ENCODE assay signal across 8 mouse cellular contexts in the genomic region with DNA sequence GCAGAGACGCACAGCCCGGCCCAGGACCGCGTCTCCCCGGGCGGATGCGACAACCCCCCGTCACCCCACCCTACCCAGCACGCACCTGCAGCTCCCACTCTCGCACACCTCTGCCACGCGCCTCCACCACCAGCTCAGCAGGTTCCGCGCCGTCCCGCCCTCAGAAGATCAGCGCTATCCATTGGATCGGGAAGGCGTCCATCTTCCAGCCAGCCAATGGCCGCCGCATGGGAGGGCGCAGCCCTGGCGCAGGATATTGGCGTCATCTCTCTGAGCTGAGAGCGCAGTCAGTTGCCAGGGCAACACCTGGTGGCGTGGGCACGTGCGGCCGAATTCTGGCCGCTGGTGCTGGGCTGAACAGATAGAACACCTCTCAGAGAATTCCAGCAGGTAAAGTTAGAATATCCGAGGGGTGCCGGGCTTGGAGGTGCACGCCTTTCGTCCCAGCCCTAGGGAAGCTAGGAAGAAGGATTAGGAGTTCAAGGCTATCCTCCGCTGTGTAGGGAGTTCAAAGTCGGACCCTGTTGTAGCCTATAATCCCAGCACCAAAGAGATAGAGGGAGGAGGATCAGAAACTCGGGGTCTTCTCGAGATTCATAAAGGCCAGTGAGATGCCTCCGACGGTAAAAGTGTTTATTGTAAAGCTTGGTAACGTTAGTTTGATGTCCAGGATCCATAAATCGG. TPM values are rescaled to one million over a fixed set of nuclear protein-coding genes. Genes with fewer than 3 reads are reported as not detected.
DNase-seq lines count a peak whose midpoint lies in the region; ATAC-seq and TF ChIP-seq lines count a peak whose summit lies in the region.

Gene 3110082I17Rik, minus strand, starts transcription at position 144 of the 684 bp plus-strand sequence.

- no peaks in the 10 kb centered on the region for H3K9me3 ChIP-seq in erythroblast, embryonic 14.5 days (ENCODE audit: control insufficient read depth, low read length)
- no peaks in the 10 kb centered on the region for H3K9me3 ChIP-seq in heart, embryonic 11.5 days (replicated peaks; ENCODE audit: control insufficient read depth, low read length)
- no peaks in the 10 kb centered on the region for H3K9me3 ChIP-seq in kidney, embryonic 16.5 days (ENCODE audit: low read length)

- peaks cover 21% of the 10 kb centered on the region for H3K4me1 ChIP-seq in erythroblast, embryonic 14.5 days (ENCODE audit: control insufficient read depth)
- H3K4me1 ChIP-seq in heart, embryonic 11.5 days (ENCODE audit: control insufficient read depth, insufficient read depth, low read length), result 0 out of 2 replicates have a peak, but pooled peaks cover 2% of the 10 kb centered on the region
- H3K4me1 ChIP-seq in kidney, embryonic 16.5 days (ENCODE audit: insufficient read depth, low read length), result peaks cover 9% of the 10 kb centered on the region
- no peaks in the 10 kb centered on the region; the same call in none of the 2 replicates for H3K4me1 ChIP-seq in liver, adult 2 months (ENCODE audit: control insufficient read depth, insufficient read depth, low read length)

- peak; percentile 95 for ATAC-seq in heart, embryonic 11.5 days (replicated peaks; ENCODE audit: insufficient number of reproducible peaks, low FRiP score, low TSS enrichment)
- peak; percentile 99 for ATAC-seq in kidney, embryonic 16.5 days (ENCODE audit: low FRiP score, low TSS enrichment)

- peak within 1 kb of the TSS; percentile 69 for H3K4me2 ChIP-seq in heart, embryonic 11.5 days
- peak within 1 kb of the TSS; percentile 90 for H3K4me2 ChIP-seq in kidney, embryonic 16.5 days (replicated peaks; ENCODE audit: low read depth, low read length)
- peak within 1 kb of the TSS; percentile 98 for H3K4me2 ChIP-seq in myocyte (ENCODE audit: low read depth)

- H3K4me3 ChIP-seq in C2C12 (ENCODE audit: insufficient read depth, poor library complexity, severe bottlenecking) (peak within 1 kb of the TSS; percentile 50), myocyte (peak within 1 kb of the TSS; percentile 58)
- peak within 1 kb of the TSS; percentile 71 for H3K4me3 ChIP-seq in erythroblast, embryonic 14.5 days (replicated peaks)
- peak within 1 kb of the TSS; percentile 66 for H3K4me3 ChIP-seq in heart, embryonic 11.5 days (ENCODE audit: low read depth, low read length)
- peak within 1 kb of the TSS; percentile 75 for H3K4me3 ChIP-seq in kidney, embryonic 16.5 days (ENCODE audit: low read length)
- H3K4me3 ChIP-seq in liver, adult 2 months (ENCODE audit: insufficient read depth, low read depth, low read length), result peak within 1 kb of the TSS; percentile 65

- H3K27me3 ChIP-seq in C2C12 (ENCODE audit: control insufficient read depth, insufficient read depth, insufficient read length), result no peaks in the 10 kb centered on the region
- H3K27me3 ChIP-seq in erythroblast, embryonic 14.5 days (ENCODE audit: control insufficient read depth), result no peaks in the 10 kb centered on the region
- H3K27me3 ChIP-seq in heart, embryonic 11.5 days (ENCODE audit: control insufficient read depth, insufficient read depth, low read length), result no peaks in the 10 kb centered on the region
- no peaks in the 10 kb centered on the region for H3K27me3 ChIP-seq in kidney, embryonic 16.5 days (ENCODE audit: insufficient read depth, low read length)
- no peaks in the 10 kb centered on the region for H3K27me3 ChIP-seq in liver, adult 2 months (ENCODE audit: control insufficient read depth, insufficient read depth, low read length)
- no peaks in the 10 kb centered on the region for H3K27me3 ChIP-seq in myocyte (ENCODE audit: control insufficient read depth, insufficient read depth, insufficient read length)
- H3K27me3 ChIP-seq in splenic B cell, adult 2 months (ENCODE audit: control insufficient read depth, insufficient read depth, low read length, poor library complexity, severe bottlenecking), result no peaks in the 10 kb centered on the region

- WGBS in heart, embryonic 11.5 days (ENCODE audit: insufficient replicate concordance), result 4% methylated on average over 42 of the region's 42 CpGs
- WGBS in kidney, embryonic 16.5 days, result 4% methylated on average over 42 of the region's 42 CpGs
- WGBS in liver, adult 2 months, result 5% methylated on average over 42 of the region's 42 CpGs

- H3K79me3 ChIP-seq in C2C12 (ENCODE audit: low read depth), result peaks cover 2% of the 10 kb centered on the region

- H3K36me3 ChIP-seq in C2C12 (ENCODE audit: control insufficient read depth, insufficient read depth) (no peaks in the 10 kb centered on the region), myocyte (ENCODE audit: control insufficient read depth, insufficient read depth) (no peaks in the 10 kb centered on the region)
- no peaks in the 10 kb centered on the region for H3K36me3 ChIP-seq in erythroblast, embryonic 14.5 days (ENCODE audit: control insufficient read depth)
- H3K36me3 ChIP-seq in heart, embryonic 11.5 days (ENCODE audit: control insufficient read depth, insufficient read depth, low read length), result no peaks in the 10 kb centered on the region
- no peaks in the 10 kb centered on the region for H3K36me3 ChIP-seq in kidney, embryonic 16.5 days (ENCODE audit: insufficient read depth, low read length)
- H3K36me3 ChIP-seq in liver, adult 2 months (ENCODE audit: control insufficient read depth, insufficient read depth, low read length), result no peaks in the 10 kb centered on the region
- H3K36me3 ChIP-seq in splenic B cell, adult 2 months (ENCODE audit: control insufficient read depth, insufficient read depth, low read length, poor library complexity, severe bottlenecking), result no peaks in the 10 kb centered on the region

- no peak within 1 kb of the TSS for H3K27ac ChIP-seq in heart, embryonic 11.5 days (ENCODE audit: low read depth, low read length)
- H3K27ac ChIP-seq in kidney, embryonic 16.5 days (ENCODE audit: low read length), result no peak within 1 kb of the TSS
- no peak within 1 kb of the TSS for H3K27ac ChIP-seq in liver, adult 2 months (replicated peaks; ENCODE audit: insufficient read depth, low read depth, low read length)

- peak within 1 kb of the TSS; percentile 65 for H3K9ac ChIP-seq in heart, embryonic 11.5 days (ENCODE audit: low read depth, low read length)
- peak within 1 kb of the TSS; percentile 74 for H3K9ac ChIP-seq in kidney, embryonic 16.5 days (replicated peaks; ENCODE audit: low read length)
- H3K9ac ChIP-seq in liver, adult 2 months (ENCODE audit: low read depth, low read length), result peak within 1 kb of the TSS; percentile 52

- peaks cover 13% of the 10 kb centered on the region for H3K79me2 ChIP-seq in C2C12 (ENCODE audit: control insufficient read depth, insufficient read depth)
- H3K79me2 ChIP-seq in liver, adult 2 months (ENCODE audit: control insufficient read depth, insufficient read depth, low read length), result no peaks in the 10 kb centered on the region
- H3K79me2 ChIP-seq in myocyte (ENCODE audit: control insufficient read depth, insufficient read depth), result no peaks in the 10 kb centered on the region

- H3ac ChIP-seq in C2C12 (ENCODE audit: control insufficient read depth, insufficient read length, low read depth) (peak within 1 kb of the TSS; percentile 60), myocyte (ENCODE audit: control insufficient read depth, insufficient read length) (peak within 1 kb of the TSS; percentile 12)

- TF ChIP-seq CTCF in C2C12 (IDR thresholded peaks at IDR 0.05; ENCODE audit: control insufficient read depth, insufficient read depth, insufficient read length), result no peak
- TF ChIP-seq CTCF in brain, embryonic 14.5 days (IDR thresholded peaks at IDR 0.05; ENCODE audit: borderline replicate concordance, extremely low read depth, insufficient read depth, insufficient read length), result no peak
- TF ChIP-seq CTCF in liver, adult 2 months (IDR thresholded peaks at IDR 0.05; ENCODE audit: low read depth, low read length), result no peak

- no peak for TF ChIP-seq POLR2A in brain, embryonic 14.5 days (IDR thresholded peaks at IDR 0.05; ENCODE audit: borderline replicate concordance, extremely low read depth, insufficient read depth, insufficient read length, poor library complexity, severe bottlenecking)
- no peak for TF ChIP-seq POLR2A in liver, adult 2 months (IDR thresholded peaks at IDR 0.05; ENCODE audit: extremely low read depth, insufficient read depth, low read length)
- peak; percentile 75 for TF ChIP-seq POLR2A in myocyte (IDR thresholded peaks at IDR 0.05; ENCODE audit: insufficient read length, low read depth)

- peak; percentile 99 for DNase-seq in brain, embryonic 14.5 days (ENCODE audit: low read depth)
- peak; percentile 87 for DNase-seq in liver, adult 2 months (ENCODE audit: extremely low read depth, low read depth, low spot score)
- DNase-seq in splenic B cell, adult 2 months (ENCODE audit: low read depth, low spot score), result peak; percentile 98

TF ChIP-seq in C2C12, 6 proteins besides CTCF, POLR2A, EP300 and RAD21:
- peak; percentile 91 for TF ChIP-seq MAX (IDR thresholded peaks at IDR 0.05)
- TF ChIP-seq USF1 (IDR thresholded peaks at IDR 0.05; ENCODE audit: low read depth), result peak; percentile 91
- TF ChIP-seq MYOD1 (IDR thresholded peaks at IDR 0.05; ENCODE audit: control insufficient read depth, insufficient read length, low read depth), result no peak

TF ChIP-seq in myocyte, 11 proteins besides CTCF, POLR2A, EP300 and RAD21 (continues in another document):
- TF ChIP-seq E2F4 (IDR thresholded peaks at IDR 0.05; ENCODE audit: insufficient read depth) (peak; percentile 83), CEBPB (IDR thresholded peaks at IDR 0.05; ENCODE audit: insufficient read depth, poor library complexity, severe bottlenecking) (no peak), MAX (IDR thresholded peaks at IDR 0.05; ENCODE audit: low read depth) (peak; percentile 82), TCF3 (IDR thresholded peaks at IDR 0.05; ENCODE audit: insufficient read length, low read depth) (no peak), MYOD1 (IDR thresholded peaks at IDR 0.05; ENCODE audit: control insufficient read depth in 1 of 3, insufficient read length in 2 of 3, low read depth in 2 of 3) (peak in 1 of 3 experiments; percentile 39), USF1 (IDR thresholded peaks at IDR 0.05; ENCODE audit: low read depth) (peak; percentile 83), TCF12 (IDR thresholded peaks at IDR 0.05; ENCODE audit: insufficient read depth, poor library complexity, severe bottlenecking) (no peak), REST (IDR thresholded peaks at IDR 0.05; ENCODE audit: insufficient read depth, insufficient read length) (no peak), POLR2AphosphoS2 (IDR thresholded peaks at IDR 0.05; ENCODE audit: insufficient read length, low read depth) (peak; percentile 63), MYOG (IDR thresholded peaks at IDR 0.05; ENCODE audit: control insufficient read depth in 1 of 3, insufficient read depth in 1 of 3, insufficient read length in 2 of 3, low read depth in 2 of 3) (no peak)

RNA-seq across cellular contexts. Expression of gene 3110082I17Rik, which starts in this region (rescaled TPM):
- polyA plus RNA-seq in C2C12 (2012; fragmentation: generic; extraction: Trizol) (31.4 TPM), myocyte (2012; fragmentation: generic; extraction: Trizol) (16.4 TPM)
- 12.3 and 13.4 TPM in 2 replicates for polyA plus RNA-seq in brain, embryonic 14.5 days (2012; rRNA removed)
- polyA plus RNA-seq in erythroblast, embryonic 14.5 days (2012), result 0.69 and 0.97 TPM in 2 replicates
- polyA plus RNA-seq in heart, embryonic 11.5 days (2014; fragmentation: Nextera tagmentation; extraction: Ambion mirVana), result 19.3 and 21.9 TPM in 2 replicates
- 44.1 and 46.1 TPM in 2 replicates for polyA plus RNA-seq in kidney, embryonic 16.5 days (2015; fragmentation: Nextera tagmentation; extraction: Ambion mirVana)
- total RNA-seq in liver, adult 2 months (2014; rRNA removed), result 1.6 and 2.6 TPM in 2 replicates
- 2.2 and 7.4 TPM in 2 replicates for polyA plus RNA-seq in liver, adult 2 months (2012; rRNA removed)
